In genomic region chr10:80475290-80475959, GRCm38 (mm10) we compare ENCODE assay signal across 8 mouse cellular contexts. TPM values are rescaled to one million over a fixed set of nuclear protein-coding genes. Genes with fewer than 3 reads are reported as not detected.
DNase-seq lines count a peak whose midpoint lies in the region; ATAC-seq and TF ChIP-seq lines count a peak whose summit lies in the region.

No protein-coding gene starts in this region.

- no peaks in the 10 kb centered on the region for H3K9me3 ChIP-seq in hindbrain, embryonic 13.5 days

- no peaks in the 10 kb centered on the region for H3K36me3 ChIP-seq in hindbrain, embryonic 13.5 days

- WGBS in hindbrain, embryonic 13.5 days = under 1% methylated on average over 54 of the region's 58 CpGs

- in situ Hi-C loops in Patski (cut with MboI; ENCODE audit: low pct_unique_long_range_greater_than_20kb) = no loop called here

- POLR2A ChIA-PET in Patski (lab: Charles Lee) = interaction anchor here (1.5 to 2.4 kb wide), 4 partner anchors 10 to 18 kb away, joined by 3 to 8 read pairs (median 4); no protein-coding TSS in a partner anchor

- no peak for DNase-seq in Patski (ENCODE audit: low read depth, low spot score)
- peak; percentile 96 to 97 for DNase-seq in cerebellum, postnatal 14 days
- DNase-seq in frontal cortex, postnatal 14 days (ENCODE audit: low spot score in 2 of 2) = peak; percentile 60 to 83
- DNase-seq in layer of hippocampus, postnatal 25 days (ENCODE audit: extremely low spot score in 1 of 2, low spot score in 1 of 2) = peak; percentile 74 to 82
- peak; percentile 92 for DNase-seq in lung, postnatal 14 days
- peak; percentile 84 for DNase-seq in retina, adult 2 months (ENCODE audit: low read depth, low spot score)
- DNase-seq in thymus, postnatal 25 days = peak; percentile 90

- no peak for TF ChIP-seq CTCF in Patski (IDR thresholded peaks at IDR 0.05)

- H3K4me3 ChIP-seq in hindbrain, embryonic 13.5 days = peak overlapping the region; percentile 58

- CTCF ChIA-PET in Patski (lab: Charles Lee) = interaction anchor here (1.3 kb wide), 1 partner anchor 34 kb away, joined by 3 read pairs; no protein-coding TSS in a partner anchor

- H3K27ac ChIP-seq in hindbrain, embryonic 13.5 days = peak overlapping the region; percentile 90

- H3K27me3 ChIP-seq in Patski = no peaks in the 10 kb centered on the region
- peaks cover 57% of the 10 kb centered on the region for H3K27me3 ChIP-seq in hindbrain, embryonic 13.5 days

- peak overlapping the region; percentile 76 for H3K9ac ChIP-seq in hindbrain, embryonic 13.5 days

- peaks cover 14% of the 10 kb centered on the region for H3K4me1 ChIP-seq in hindbrain, embryonic 13.5 days (replicated peaks)

- H3K4me2 ChIP-seq in hindbrain, embryonic 13.5 days = peak overlapping the region; percentile 66

- ATAC-seq in Patski = peak; percentile 68
- peak; percentile 84 for ATAC-seq in hindbrain, embryonic 13.5 days (ENCODE audit: low FRiP score)

RNA-seq across cellular contexts. Expression of gene Onecut3, which starts 19.2 kb away (rescaled TPM):
- not detected for polyA plus RNA-seq in Patski (2021)
- 2.1 and 2.5 TPM in 2 replicates for polyA plus RNA-seq in hindbrain, embryonic 13.5 days (2015; fragmentation: Nextera tagmentation; extraction: Ambion mirVana)
- total RNA-seq in layer of hippocampus, postnatal 25 days (2021) = not detected

RNA-seq across cellular contexts. Expression of gene Tcf3, which starts 42.0 kb away (rescaled TPM):
- polyA plus RNA-seq in Patski (2021) = 96.9 TPM
- polyA plus RNA-seq in hindbrain, embryonic 13.5 days (2015; fragmentation: Nextera tagmentation; extraction: Ambion mirVana) = 60.9 and 62.5 TPM in 2 replicates
- 10 to 100 TPM; 26.9 to 32.1 TPM for total RNA-seq in layer of hippocampus, postnatal 25 days (2021)
